Mouse (Mus musculus) C2C12 (cell line): ENCODE measurements around the gene Tmeff1. TPM values are rescaled to one million over a fixed set of nuclear protein-coding genes. Genes with fewer than 3 reads are reported as not detected.

Experiments
- H3K27me3 ChIP-seq: one replicate; pipeline ENCODE4 v1.6.1; 2011; ENCODE audit not compliant: control insufficient read depth, insufficient read depth, insufficient read length
- H3K36me3 ChIP-seq: one replicate; pipeline ENCODE4 v1.6.1; 2011; ENCODE audit not compliant: control insufficient read depth, insufficient read depth
- H3K4me3 ChIP-seq: one replicate; pipeline ENCODE4 v1.5.1; 2011; ENCODE audit warnings: mild to moderate bottlenecking, control low read depth; ENCODE audit not compliant: poor library complexity, insufficient read depth, severe bottlenecking
- H3K79me2 ChIP-seq: one replicate; pipeline ENCODE4 v1.6.1; 2011; ENCODE audit not compliant: control insufficient read depth, insufficient read depth
- H3K79me3 ChIP-seq: one replicate; pipeline ENCODE4 v1.6.1; 2011; ENCODE audit warnings: low read depth, control low read depth
- H3ac ChIP-seq: one replicate; pipeline ENCODE3; 2011; ENCODE audit warnings: low read depth; ENCODE audit not compliant: control insufficient read depth, insufficient read length
- CEBPB ChIP-seq: IDR thresholded peaks from one replicate; pipeline ENCODE4 v1.6.1; 2011; ENCODE audit warnings: low read depth, mild to moderate bottlenecking, control low read depth, moderate library complexity
- CTCF ChIP-seq: IDR thresholded peaks from one replicate; pipeline ENCODE4 v1.5.1; 2011; ENCODE audit not compliant: control insufficient read depth, insufficient read depth, insufficient read length
- FOSL1 ChIP-seq: IDR thresholded peaks from one replicate; pipeline ENCODE4 v1.8.0; 2011; ENCODE audit warnings: mild to moderate bottlenecking, low read length; ENCODE audit not compliant: poor library complexity, insufficient read depth, severe bottlenecking
- MAX ChIP-seq: IDR thresholded peaks from one replicate; pipeline ENCODE4 v1.6.1; 2011; ENCODE audit warnings: mild to moderate bottlenecking, control low read depth
- MYOD1 ChIP-seq: IDR thresholded peaks from one replicate; pipeline ENCODE4 v1.6.1; 2011; ENCODE audit warnings: low read depth; ENCODE audit not compliant: control insufficient read depth, insufficient read length
- MYOG ChIP-seq: IDR thresholded peaks from one replicate; pipeline ENCODE4 v1.6.1; 2011; ENCODE audit not compliant: control insufficient read depth, insufficient read length; ENCODE audit errors: extremely low read depth
- USF1 ChIP-seq: IDR thresholded peaks from one replicate; pipeline ENCODE4 v1.6.1; 2011; ENCODE audit warnings: low read depth, mild to moderate bottlenecking, control low read depth, moderate library complexity
- polyA plus RNA-seq: library from polyadenylated mRNA; unstranded; fragments of >200 nt; fragmentation: generic; extraction: Trizol; gene quantifications from one replicate; pipeline ENCODE4 v1.2.1, GENCODE M21; 2012; ENCODE audit warnings: missing spikeins

Gene Tmeff1
- polyA plus RNA-seq, 1 experiment = 22.7 TPM

GRCm38 (mm10) chr4:48660144-48660543 is 75.2 kb downstream of the Tmeff1 start:
- no peak for TF ChIP-seq CTCF
- no peak for TF ChIP-seq FOSL1

GRCm38 (mm10) chr4:48660619-48661575 is 75.9 kb downstream of the Tmeff1 start:
- no peak overlapping the region for H3ac ChIP-seq
- H3K27me3 ChIP-seq = no peaks in the 10 kb centered on the region
- H3K79me2 ChIP-seq = peaks cover 13% of the 10 kb centered on the region
- TF ChIP-seq MYOD1 = no peak
- TF ChIP-seq MYOG = no peak
- no peak for TF ChIP-seq USF1
- TF ChIP-seq CTCF = no peak
- no peak for TF ChIP-seq CEBPB
- TF ChIP-seq FOSL1 = no peak
- TF ChIP-seq MAX = no peak
- H3K36me3 ChIP-seq = no peaks in the 10 kb centered on the region
- no peak overlapping the region for H3K4me3 ChIP-seq
- H3K79me3 ChIP-seq = peaks cover 2% of the 10 kb centered on the region

More at GRCm38 (mm10) chr4:48660144-48660543, 75.2 kb downstream of the Tmeff1 start:
- H3K27me3 ChIP-seq = no peaks in the 10 kb centered on the region
- no peaks in the 10 kb centered on the region for H3K36me3 ChIP-seq
- peaks cover under 1% of the 10 kb centered on the region for H3K79me3 ChIP-seq
- no peak overlapping the region for H3K4me3 ChIP-seq
- H3K79me2 ChIP-seq = peaks cover 6% of the 10 kb centered on the region
- H3ac ChIP-seq = no peak overlapping the region

DNA sequence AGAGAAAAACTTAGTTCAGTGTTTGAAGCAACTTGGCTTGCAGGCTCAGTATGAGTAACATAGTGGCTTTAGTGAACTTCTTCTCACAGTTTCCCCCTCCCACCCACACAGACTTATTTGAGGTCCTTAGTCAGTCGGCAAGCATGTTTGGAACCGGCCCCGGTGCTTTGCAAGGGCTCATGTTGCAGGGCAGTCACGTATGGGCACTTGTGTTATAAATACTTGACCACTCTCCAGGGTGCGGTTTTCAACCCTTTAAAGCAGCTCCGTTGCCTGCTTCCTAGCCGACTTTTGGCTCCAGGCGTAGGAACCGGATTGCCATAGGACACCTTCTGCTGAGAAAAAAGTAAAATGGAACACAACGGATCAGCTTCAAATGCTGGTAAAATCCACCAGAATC is 78.3 kb downstream of the Tmeff1 start, which contains the start of gene Cavin4:
TSS of gene Cavin4 (plus strand) at position 244 of the 400 bp plus-strand sequence.
- Histone ChIP-seq H3K79me2 (peaks cover 35% of the 10 kb centered on the region), H3K79me3 (peaks cover 2% of the 10 kb centered on the region), H3ac (peak within 1 kb of the TSS; percentile 87), H3K27me3 (no peaks in the 10 kb centered on the region), H3K4me3 (peak within 1 kb of the TSS; percentile 26), H3K36me3 (no peaks in the 10 kb centered on the region)
- TF ChIP-seq MYOD1 (peak; percentile 49), CTCF (no peak), MAX (peak; percentile 31), USF1 (no peak), FOSL1 (peak; percentile 2)

GRCm38 (mm10) chr4:48664021-48664420 is 79.0 kb downstream of the Tmeff1 start:
- Histone ChIP-seq H3K4me3 (peak overlapping the region; percentile 26), H3ac (no peak overlapping the region), H3K36me3 (no peaks in the 10 kb centered on the region), H3K27me3 (no peaks in the 10 kb centered on the region), H3K79me3 (peaks cover 2% of the 10 kb centered on the region), H3K79me2 (peaks cover 40% of the 10 kb centered on the region)
- no peak for TF ChIP-seq MYOG
- no peak for TF ChIP-seq CEBPB
- no peak for TF ChIP-seq USF1
- TF ChIP-seq MAX = no peak
- no peak for TF ChIP-seq FOSL1
- no peak for TF ChIP-seq MYOD1
- TF ChIP-seq CTCF = no peak

DNA sequence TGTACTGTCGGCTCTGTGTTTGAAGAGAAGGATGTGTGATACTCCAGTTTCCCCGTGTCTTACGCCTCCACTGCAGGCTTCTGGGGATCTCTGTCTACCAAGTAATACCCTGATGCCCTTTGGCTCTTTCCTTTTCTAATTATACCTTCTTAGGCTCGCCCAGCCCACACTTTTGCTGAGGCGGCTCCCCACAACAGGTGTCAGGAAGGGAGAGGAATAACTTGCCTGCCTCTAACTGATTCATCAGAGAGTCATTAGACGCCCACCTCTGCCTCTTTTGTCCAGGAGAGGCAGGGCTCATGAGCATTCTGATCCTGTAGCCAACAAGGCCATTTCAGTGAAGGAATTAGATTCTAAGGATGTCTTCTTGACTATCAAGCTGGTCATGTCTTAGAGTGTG is 82.3 kb downstream of the Tmeff1 start:
- Histone ChIP-seq H3K27me3 (no peaks in the 10 kb centered on the region), H3K79me3 (peaks cover 2% of the 10 kb centered on the region), H3K36me3 (peaks cover 6% of the 10 kb centered on the region), H3K79me2 (peaks cover 40% of the 10 kb centered on the region), H3ac (peak overlapping the region; percentile 12), H3K4me3 (no peak overlapping the region)
- TF ChIP-seq FOSL1 (no peak), CEBPB (no peak), MYOD1 (peak; percentile 87)

- Histone ChIP-seq H3ac (no peak overlapping the region), H3K27me3 (no peaks in the 10 kb centered on the region), H3K36me3 (peaks cover 26% of the 10 kb centered on the region), H3K79me3 (no peaks in the 10 kb centered on the region), H3K79me2 (peaks cover 9% of the 10 kb centered on the region), H3K4me3 (no peak overlapping the region)
- no peak for TF ChIP-seq MAX
- no peak for TF ChIP-seq USF1
- no peak for TF ChIP-seq CTCF
- TF ChIP-seq MYOG = no peak
- no peak for TF ChIP-seq CEBPB
- no peak for TF ChIP-seq MYOD1
- no peak for TF ChIP-seq FOSL1
These were observed 87.9 kb downstream of the Tmeff1 start for GRCm38 (mm10) chr4:48672915-48673314.
